25 mouse cellular contexts compared by ENCODE assay signal in the genomic region with DNA sequence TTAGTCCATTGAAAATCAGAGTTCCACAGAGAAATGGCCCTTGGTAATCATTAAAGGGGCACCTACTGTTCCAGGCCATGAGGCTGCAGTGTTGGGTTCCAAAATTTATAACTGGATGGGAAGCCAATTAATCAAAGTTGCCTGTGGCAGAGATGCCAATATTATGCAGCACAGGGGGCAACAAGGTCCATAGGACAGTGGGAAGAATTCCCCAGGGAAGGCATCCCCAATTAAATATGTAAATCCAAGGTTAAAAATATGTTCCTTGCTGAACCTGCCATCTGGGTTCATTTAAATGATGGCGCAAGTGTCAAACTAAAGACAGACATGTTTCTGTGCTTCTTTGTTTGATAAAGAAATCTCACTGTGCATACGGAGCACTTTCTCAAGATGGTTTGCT.
DNase-seq lines count a peak whose midpoint lies in the region; ATAC-seq and TF ChIP-seq lines count a peak whose summit lies in the region.
"Had no signal": no experiment of that assay in that cellular context is flagged by ENCODE, and none has a peak within 500 bp of the region (broad histone marks: within the 10 kb centered on the region; RNA-seq: fewer than 3 reads in every experiment).

No protein-coding gene starts in this region.

- no peak overlapping the region for H3K4me3 ChIP-seq in embryonic facial prominence, embryonic 14.5 days (ENCODE audit: low read depth, low read length)
- no peak overlapping the region for H3K4me3 ChIP-seq in embryonic facial prominence, embryonic 10.5 days
- no peak overlapping the region for H3K4me3 ChIP-seq in hindbrain, embryonic 12.5 days
- no peak overlapping the region for H3K4me3 ChIP-seq in hindbrain, embryonic 10.5 days
- no peak overlapping the region for H3K4me3 ChIP-seq in midbrain, embryonic 11.5 days (ENCODE audit: low read depth, low read length)
- H3K4me3 ChIP-seq in midbrain, embryonic 15.5 days, result no peak overlapping the region
- H3K4me3 ChIP-seq: embryonic facial prominence, embryonic 12.5 days; erythroblast, embryonic 14.5 days; forebrain, embryonic 13.5 days; gastrocnemius, adult 2 months had no signal

- H3K27me3 ChIP-seq in embryonic facial prominence, embryonic 14.5 days (replicated peaks; ENCODE audit: control insufficient read depth, insufficient read depth, low read length), result no peaks in the 10 kb centered on the region
- no peaks in the 10 kb centered on the region for H3K27me3 ChIP-seq in embryonic facial prominence, embryonic 10.5 days (replicated peaks; ENCODE audit: low read depth, poor library complexity, severe bottlenecking)
- no peaks in the 10 kb centered on the region for H3K27me3 ChIP-seq in hindbrain, embryonic 12.5 days
- no peaks in the 10 kb centered on the region for H3K27me3 ChIP-seq in hindbrain, embryonic 10.5 days (ENCODE audit: insufficient read depth, poor library complexity, severe bottlenecking)
- H3K27me3 ChIP-seq in midbrain, embryonic 11.5 days (ENCODE audit: control insufficient read depth, insufficient read depth, low read length), result no peaks in the 10 kb centered on the region
- H3K27me3 ChIP-seq in midbrain, embryonic 15.5 days (replicated peaks), result no peaks in the 10 kb centered on the region
- H3K27me3 ChIP-seq: CH12.LX; embryonic facial prominence, embryonic 12.5 days; forebrain, embryonic 13.5 days; Patski had no signal

- 49% methylated on average over 2 of the region's 2 CpGs for WGBS in embryonic facial prominence, embryonic 14.5 days
- WGBS in embryonic facial prominence, embryonic 10.5 days, result 63% methylated on average over 2 of the region's 2 CpGs
- WGBS in hindbrain, embryonic 12.5 days, result 59% methylated on average over 2 of the region's 2 CpGs
- 82% methylated on average over 2 of the region's 2 CpGs for WGBS in hindbrain, embryonic 10.5 days
- 75% methylated on average over 2 of the region's 2 CpGs for WGBS in midbrain, embryonic 11.5 days
- WGBS in midbrain, embryonic 15.5 days, result 56% methylated on average over 2 of the region's 2 CpGs

- no peak overlapping the region for H3K9ac ChIP-seq in embryonic facial prominence, embryonic 14.5 days (ENCODE audit: low read depth, low read length)
- no peak overlapping the region for H3K9ac ChIP-seq in hindbrain, embryonic 12.5 days
- no peak overlapping the region for H3K9ac ChIP-seq in midbrain, embryonic 11.5 days (ENCODE audit: low read length)
- no peak overlapping the region for H3K9ac ChIP-seq in midbrain, embryonic 15.5 days
- H3K9ac ChIP-seq: embryonic facial prominence, embryonic 12.5 days; forebrain, embryonic 13.5 days; forebrain, postnatal 0 days had no signal

- H3K9me3 ChIP-seq in embryonic facial prominence, embryonic 14.5 days (ENCODE audit: control insufficient read depth, low read length), result no peaks in the 10 kb centered on the region
- no peaks in the 10 kb centered on the region for H3K9me3 ChIP-seq in embryonic facial prominence, embryonic 10.5 days
- H3K9me3 ChIP-seq in hindbrain, embryonic 12.5 days (replicated peaks), result no peaks in the 10 kb centered on the region
- H3K9me3 ChIP-seq in hindbrain, embryonic 10.5 days, result no peaks in the 10 kb centered on the region
- H3K9me3 ChIP-seq in midbrain, embryonic 11.5 days (ENCODE audit: control insufficient read depth, low read length), result no peaks in the 10 kb centered on the region
- H3K9me3 ChIP-seq in midbrain, embryonic 15.5 days, result no peaks in the 10 kb centered on the region
- H3K9me3 ChIP-seq: embryonic facial prominence, embryonic 12.5 days; forebrain, embryonic 13.5 days had no signal

- no peak overlapping the region for H3K4me2 ChIP-seq in embryonic facial prominence, embryonic 14.5 days (ENCODE audit: low read depth, low read length)
- H3K4me2 ChIP-seq in hindbrain, embryonic 12.5 days (replicated peaks), result no peak overlapping the region
- no peak overlapping the region for H3K4me2 ChIP-seq in midbrain, embryonic 11.5 days
- H3K4me2 ChIP-seq in midbrain, embryonic 15.5 days, result no peak overlapping the region
- H3K4me2 ChIP-seq: embryonic facial prominence, embryonic 12.5 days; forebrain, embryonic 13.5 days; heart, embryonic 11.5 days had no signal

- no peak for ATAC-seq in embryonic facial prominence, embryonic 14.5 days (ENCODE audit: low read depth)
- ATAC-seq in hindbrain, embryonic 12.5 days (ENCODE audit: low FRiP score), result peak; percentile 72
- no peak for ATAC-seq in midbrain, embryonic 11.5 days (ENCODE audit: low FRiP score)
- no peak for ATAC-seq in midbrain, embryonic 15.5 days (replicated peaks)
- ATAC-seq: forebrain, embryonic 13.5 days; forebrain, postnatal 0 days; intestine, postnatal 0 days; Patski had no signal

- peak; percentile 2 for DNase-seq in embryonic facial prominence, embryonic 14.5 days (ENCODE audit: low spot score)
- DNase-seq in embryonic facial prominence, embryonic 10.5 days (ENCODE audit: low spot score), result no peak
- DNase-seq in hindbrain, embryonic 10.5 days (ENCODE audit: low spot score), result no peak
- peak; percentile 65 for DNase-seq in midbrain, embryonic 11.5 days (ENCODE audit: low spot score, missing footprints)
- peak; percentile 68 for DNase-seq in brain, embryonic 14.5 days (ENCODE audit: low read depth)
- DNase-seq: adrenal gland, postnatal 10 days; adrenal gland, postnatal 36 days; B cell, adult 2 months; cerebellum, adult 11 months; cerebellum, adult 2 months; cerebellum, postnatal 14 days; forebrain, postnatal 0 days; gastrocnemius, adult 2 months; gastrocnemius, postnatal 14 days; heart, adult 11 months had no signal

- no peak for TF ChIP-seq CTCF in brain, embryonic 14.5 days (IDR thresholded peaks at IDR 0.05; ENCODE audit: borderline replicate concordance, extremely low read depth, insufficient read depth, insufficient read length)

- no peaks in the 10 kb centered on the region for H3K36me3 ChIP-seq in embryonic facial prominence, embryonic 14.5 days (ENCODE audit: control insufficient read depth, insufficient read depth, low read length)
- no peaks in the 10 kb centered on the region for H3K36me3 ChIP-seq in embryonic facial prominence, embryonic 10.5 days (replicated peaks)
- no peaks in the 10 kb centered on the region for H3K36me3 ChIP-seq in hindbrain, embryonic 12.5 days
- no peaks in the 10 kb centered on the region for H3K36me3 ChIP-seq in hindbrain, embryonic 10.5 days
- H3K36me3 ChIP-seq in midbrain, embryonic 11.5 days (ENCODE audit: control insufficient read depth, insufficient read depth, low read length), result no peaks in the 10 kb centered on the region
- no peaks in the 10 kb centered on the region for H3K36me3 ChIP-seq in midbrain, embryonic 15.5 days (replicated peaks)
- H3K36me3 ChIP-seq: embryonic facial prominence, embryonic 12.5 days; G1E had no signal

- no peak overlapping the region for H3K27ac ChIP-seq in embryonic facial prominence, embryonic 14.5 days (replicated peaks; ENCODE audit: low read depth, low read length)
- H3K27ac ChIP-seq in embryonic facial prominence, embryonic 10.5 days (replicated peaks), result no peak overlapping the region
- H3K27ac ChIP-seq in hindbrain, embryonic 12.5 days, result no peak overlapping the region
- no peak overlapping the region for H3K27ac ChIP-seq in hindbrain, embryonic 10.5 days
- no peak overlapping the region for H3K27ac ChIP-seq in midbrain, embryonic 11.5 days (ENCODE audit: low read depth, low read length)
- no peak overlapping the region for H3K27ac ChIP-seq in midbrain, embryonic 15.5 days
- H3K27ac ChIP-seq: embryonic facial prominence, embryonic 12.5 days; forebrain, embryonic 13.5 days; gastrocnemius, adult 2 months had no signal

- H3K4me1 ChIP-seq in embryonic facial prominence, embryonic 14.5 days (ENCODE audit: control insufficient read depth, insufficient read depth, low read length), result no peaks in the 10 kb centered on the region
- H3K4me1 ChIP-seq in embryonic facial prominence, embryonic 10.5 days, result peaks cover 12% of the 10 kb centered on the region
- H3K4me1 ChIP-seq in hindbrain, embryonic 12.5 days, result peaks cover 9% of the 10 kb centered on the region
- peaks cover 12% of the 10 kb centered on the region for H3K4me1 ChIP-seq in hindbrain, embryonic 10.5 days (replicated peaks)
- H3K4me1 ChIP-seq in midbrain, embryonic 11.5 days (ENCODE audit: control insufficient read depth, insufficient read depth, low read length), result peaks cover 11% of the 10 kb centered on the region
- peaks cover 13% of the 10 kb centered on the region for H3K4me1 ChIP-seq in midbrain, embryonic 15.5 days
- H3K4me1 ChIP-seq: embryonic facial prominence, embryonic 12.5 days had no signal

- no peak for TF ChIP-seq POLR2A in brain, embryonic 14.5 days (IDR thresholded peaks at IDR 0.05; ENCODE audit: borderline replicate concordance, extremely low read depth, insufficient read depth, insufficient read length, poor library complexity, severe bottlenecking)

Comparison
In these comparisons a context has a peak if more than half of its experiments do, and no peak if none do; other contexts are left out.
1. DNase-seq: peak in embryonic facial prominence, embryonic 14.5 days (single experiment), midbrain, embryonic 11.5 days (single experiment) and brain, embryonic 14.5 days (single experiment); none in embryonic facial prominence, embryonic 10.5 days (single experiment) and hindbrain, embryonic 10.5 days (single experiment).